Mouse (Mus musculus) liver, embryonic 16.5 days (tissue): ENCODE measurements around the gene Gm28043. TPM values are rescaled to one million over a fixed set of nuclear protein-coding genes. Genes with fewer than 3 reads are reported as not detected.
A peak's percentile ranks its signal among the peaks of the same experiment; 100 is the strongest.

Experiments used
- ATAC-seq: fragments of 200-750 bp; cut with Nextera tagmentation; 2 replicates; pipeline ENCODE4 v1.8.0; 2017; ENCODE audit warnings: low read depth, mild to moderate bottlenecking, moderate number of reproducible peaks, moderate library complexity
- H3K27ac ChIP-seq: fragments of 300-500 bp; sonication (generic); 2 replicates; pipeline ENCODE4 v1.5.1; 2014; ENCODE audit warnings: mild to moderate bottlenecking, low read length
- H3K27me3 ChIP-seq: fragments of 300-500 bp; sonication (generic); 2 replicates; pipeline ENCODE4 v1.6.1; 2014; ENCODE audit warnings: low read depth, low read length, mixed read lengths; ENCODE audit not compliant: control insufficient read depth, insufficient read depth
- H3K36me3 ChIP-seq: fragments of 300-500 bp; sonication (generic); 2 replicates; pipeline ENCODE4 v1.6.1; 2014; ENCODE audit warnings: mild to moderate bottlenecking; ENCODE audit not compliant: control insufficient read depth, insufficient read depth
- H3K4me1 ChIP-seq: fragments of 300-500 bp; sonication (generic); 2 replicates; pipeline ENCODE4 v1.6.1; 2014; ENCODE audit warnings: low read depth, low read length, mixed read lengths; ENCODE audit not compliant: control insufficient read depth
- H3K4me2 ChIP-seq: fragments of 300-500 bp; sonication (generic); 2 replicates; pipeline ENCODE4 v1.6.1; 2014; ENCODE audit warnings: low read depth, low read length, mixed read lengths
- H3K4me3 ChIP-seq: fragments of 300-500 bp; sonication (generic); 2 replicates; pipeline ENCODE4 v1.5.1; 2014; ENCODE audit warnings: low read depth, mild to moderate bottlenecking, low read length
- H3K9ac ChIP-seq: fragments of 300-500 bp; sonication (generic); 2 replicates; pipeline ENCODE4 v1.6.1; 2014; ENCODE audit warnings: low read depth, low read length
- H3K9me3 ChIP-seq: fragments of 300-500 bp; sonication (generic); replicated peaks from 2 replicates; pipeline ENCODE4 v1.6.1; 2016; ENCODE audit warnings: low read length; ENCODE audit not compliant: control insufficient read depth
- WGBS: fragments of 180-500 bp; shearing (Covaris S2); extraction: QIAGEN DNeasy Blood & Tissue Kit; methylation state at CpG from one replicate; pipeline ENCODE4 v1.1.7; 2014; ENCODE audit not compliant: insufficient replicate concordance; 5-methylcytosine and 5-hydroxymethylcytosine counted together
- polyA plus RNA-seq: library from polyadenylated mRNA; unstranded; fragments of >200 nt; fragmentation: Nextera tagmentation; extraction: Ambion mirVana; gene quantifications from 2 replicates; pipeline ENCODE4 v1.2.1, GENCODE M21; 2015

The Gm28043 gene
- polyA plus RNA-seq = 1.3 TPM in 2 replicates

DNA sequence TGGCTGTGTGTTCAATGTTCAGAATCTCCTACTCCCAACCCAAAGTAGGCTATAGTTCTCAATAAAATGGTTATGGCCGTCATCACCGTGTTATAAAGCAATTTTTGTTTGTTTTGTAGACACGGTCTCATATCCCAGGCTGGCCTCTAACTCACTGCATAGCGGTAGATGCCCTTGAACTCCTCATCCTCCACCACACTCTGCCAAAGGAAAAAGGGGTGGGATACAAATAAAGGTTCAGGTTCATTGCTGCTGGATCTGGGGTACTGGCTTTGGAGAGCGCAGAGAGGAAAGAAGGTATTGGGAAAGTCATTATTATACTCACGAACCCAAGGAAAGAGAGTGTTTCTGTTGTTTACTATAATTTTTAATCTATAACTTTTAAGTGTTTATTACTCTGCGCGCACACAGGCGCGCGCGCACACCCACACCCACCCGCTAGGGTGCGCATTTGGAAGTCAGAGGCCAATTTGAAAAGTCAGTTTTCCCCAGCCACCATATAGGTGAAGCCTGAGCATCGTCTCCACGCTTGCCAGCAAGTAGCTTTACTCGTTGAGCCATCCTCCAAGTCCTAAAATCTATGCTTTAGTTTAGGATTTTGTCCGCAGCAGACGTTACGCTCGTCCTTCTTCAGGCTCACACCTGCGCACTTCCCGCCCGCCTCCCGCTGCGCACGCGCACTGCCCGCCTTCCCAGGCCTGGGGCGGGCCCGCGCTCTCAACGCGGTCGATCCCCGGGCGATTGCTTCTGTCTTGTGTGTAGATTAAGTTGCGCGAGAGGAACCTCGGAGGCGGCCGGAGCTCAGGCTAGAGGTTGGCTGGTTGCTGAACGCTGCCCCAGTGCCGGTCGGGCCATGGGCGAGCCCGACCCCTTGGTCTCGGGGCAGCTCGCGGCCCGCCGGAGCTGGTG lies at the start of gene Gm28043, which contains the start of gene Rnf8:
TSS of gene Gm28043 (plus strand) at position 762 of the 909 bp plus-strand sequence.
TSS of gene Rnf8 (plus strand) at position 676 of the 909 bp plus-strand sequence.
- under 1% methylated on average over 52 of the region's 52 CpGs for WGBS
- Histone ChIP-seq H3K36me3 (peaks cover 2% of the 10 kb centered on the region; the same call in 1 of the 2 replicates), H3K27me3 (no peaks in the 10 kb centered on the region), H3K9me3 (no peaks in the 10 kb centered on the region), H3K4me2 (peak within 1 kb of the TSS; percentile 57), H3K4me3 (peak within 1 kb of the TSS; percentile 93), H3K27ac (peak within 1 kb of the TSS; percentile 93), H3K9ac (peak within 1 kb of the TSS; percentile 99), H3K4me1 (peaks cover 20% of the 10 kb centered on the region)
- peak; percentile 96 for ATAC-seq

DNA sequence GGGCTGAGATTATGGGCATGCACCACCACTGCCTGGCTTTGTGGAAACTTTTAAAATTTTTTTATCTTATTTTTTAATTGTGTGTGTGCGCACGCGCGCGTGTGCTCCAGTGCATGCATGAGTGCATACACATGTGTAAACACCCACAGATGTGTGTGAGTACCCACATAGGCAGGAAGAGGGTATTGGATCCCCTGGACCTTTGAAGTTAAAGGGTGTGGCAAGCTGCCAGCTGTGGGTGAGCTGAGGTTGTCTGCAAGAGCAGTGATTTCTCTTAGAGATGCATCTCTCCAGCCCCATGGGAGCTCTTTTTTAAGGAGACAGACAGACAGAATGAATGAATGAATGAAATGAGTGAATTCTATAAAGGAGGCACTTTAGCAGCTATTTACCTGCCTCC lies 49.2 kb upstream of the Gm28043 start:
- Histone ChIP-seq H3K27me3 (no peaks in the 10 kb centered on the region), H3K9ac (no peak overlapping the region), H3K4me2 (no peak overlapping the region), H3K36me3 (no peaks in the 10 kb centered on the region; the same call in 1 of the 2 replicates), H3K27ac (no peak overlapping the region), H3K4me3 (no peak overlapping the region), H3K9me3 (no peaks in the 10 kb centered on the region), H3K4me1 (no peaks in the 10 kb centered on the region)
- WGBS = 97% methylated on average over 5 of the region's 5 CpGs
- ATAC-seq = no peak

DNA sequence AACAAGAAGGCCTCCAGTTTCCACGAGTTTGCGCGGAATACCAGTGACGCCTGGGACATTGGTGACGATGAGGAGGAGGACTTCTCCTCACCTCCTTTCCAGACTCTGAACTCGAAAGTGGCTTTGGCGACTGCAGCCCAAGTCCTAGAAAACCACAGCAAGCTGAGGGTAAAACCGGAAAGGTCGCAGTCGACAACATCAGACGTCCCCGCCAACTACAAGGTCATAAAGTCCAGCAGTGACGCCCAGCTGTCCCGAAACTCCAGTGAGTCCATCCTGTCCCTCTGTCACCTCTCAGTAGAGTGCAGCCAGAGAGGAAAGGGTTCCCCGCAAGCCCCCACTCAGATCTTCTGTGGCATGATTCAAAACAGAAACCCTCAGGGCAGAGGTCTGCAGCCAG lies 46.2 kb upstream of the Gm28043 start:
- no peak for ATAC-seq
- Histone ChIP-seq H3K36me3 (peaks cover 5% of the 10 kb centered on the region; the same call in 1 of the 2 replicates), H3K27me3 (no peaks in the 10 kb centered on the region), H3K9me3 (no peaks in the 10 kb centered on the region), H3K4me3 (no peak overlapping the region), H3K4me2 (no peak overlapping the region), H3K9ac (no peak overlapping the region), H3K4me1 (no peaks in the 10 kb centered on the region), H3K27ac (no peak overlapping the region)
- 81% methylated on average over 15 of the region's 15 CpGs for WGBS

DNA sequence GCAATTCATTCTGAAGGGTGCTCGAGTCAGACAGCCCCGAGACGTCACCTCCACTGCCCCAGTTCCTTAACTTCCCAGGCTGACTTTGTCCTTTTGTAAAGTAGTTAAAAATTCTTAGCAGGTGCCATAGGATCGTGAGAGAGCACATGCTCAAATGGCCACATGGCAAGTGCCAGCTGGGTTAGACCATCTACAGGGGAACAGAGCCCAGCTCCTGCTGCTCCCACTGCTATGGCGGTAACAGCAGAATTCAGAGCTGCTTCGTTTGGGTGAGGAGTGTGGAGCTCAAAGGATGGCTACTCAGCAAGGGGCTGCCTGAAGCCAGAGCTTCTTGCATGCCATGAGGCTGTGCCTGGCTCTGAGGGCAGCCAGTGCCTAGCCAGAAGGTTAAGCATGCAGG lies 44.8 kb upstream of the Gm28043 start:
- Histone ChIP-seq H3K9me3 (no peaks in the 10 kb centered on the region), H3K27me3 (no peaks in the 10 kb centered on the region), H3K36me3 (peaks cover 5% of the 10 kb centered on the region; the same call in 1 of the 2 replicates), H3K4me3 (no peak overlapping the region), H3K4me1 (no peaks in the 10 kb centered on the region), H3K9ac (no peak overlapping the region), H3K4me2 (no peak overlapping the region), H3K27ac (no peak overlapping the region)
- no peak for ATAC-seq
- 75% methylated on average over 6 of the region's 6 CpGs for WGBS

DNA sequence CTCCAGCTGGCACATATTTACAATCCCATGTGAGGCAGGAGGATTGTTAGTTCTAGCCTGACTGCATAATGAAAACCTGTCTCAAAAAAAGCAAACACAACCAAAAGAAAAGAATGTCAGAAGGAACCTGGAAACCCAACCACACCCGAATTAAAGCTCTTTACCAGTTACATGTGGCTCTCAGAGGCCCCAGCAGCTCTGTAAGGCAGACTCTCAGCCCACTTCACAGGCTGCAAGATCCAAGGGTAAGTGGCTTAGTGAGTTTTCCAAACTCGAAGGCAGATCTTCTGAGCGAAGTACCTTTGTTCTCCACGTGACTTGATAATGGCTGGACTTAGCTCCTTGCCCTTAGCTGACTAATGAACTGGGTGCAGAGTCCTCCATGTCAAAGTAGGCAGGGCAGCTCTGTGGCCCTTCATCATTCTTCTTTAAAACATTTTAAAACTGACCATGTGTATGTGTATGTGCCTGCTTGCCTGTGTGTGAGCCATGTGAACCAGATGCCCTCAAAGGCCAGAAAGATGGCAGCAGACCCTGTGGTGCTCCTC lies 35.0 kb upstream of the Gm28043 start:
- no peak for ATAC-seq
- no peak overlapping the region for H3K4me2 ChIP-seq
- no peak overlapping the region for H3K9ac ChIP-seq
- H3K4me3 ChIP-seq = no peak overlapping the region
- no peaks in the 10 kb centered on the region for H3K36me3 ChIP-seq
- 73% methylated on average over 4 of the region's 4 CpGs for WGBS
- H3K9me3 ChIP-seq = no peaks in the 10 kb centered on the region
- H3K27ac ChIP-seq = no peak overlapping the region
- no peaks in the 10 kb centered on the region for H3K27me3 ChIP-seq
- no peaks in the 10 kb centered on the region; the same call in 1 of the 2 replicates for H3K4me1 ChIP-seq

DNA sequence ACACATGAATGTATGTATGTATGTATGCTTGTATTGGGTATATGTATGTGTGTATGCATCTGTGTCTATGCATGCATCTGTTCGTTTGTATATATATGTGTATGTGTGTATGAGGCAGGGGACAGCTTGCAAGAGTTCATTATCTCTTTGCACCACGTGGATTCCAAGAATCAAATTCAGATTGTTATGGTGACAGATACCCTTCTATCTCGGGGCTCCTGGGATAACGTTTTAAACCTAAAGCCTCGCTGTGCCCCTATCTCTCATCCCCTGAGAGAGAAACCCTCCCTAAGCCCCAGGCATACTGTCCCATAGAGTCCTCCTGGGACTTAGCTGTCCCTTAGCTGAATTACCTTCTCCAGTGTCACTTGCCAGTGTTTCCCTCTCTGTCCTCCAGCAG lies 31.1 kb upstream of the Gm28043 start:
- H3K9ac ChIP-seq = no peak overlapping the region
- no peak overlapping the region for H3K27ac ChIP-seq
- WGBS = 16% methylated on average over 5 of the region's 5 CpGs
- no peaks in the 10 kb centered on the region for H3K9me3 ChIP-seq
- ATAC-seq = 0 out of 2 replicates have a peak, but pooled peaks have one; percentile 54
- no peaks in the 10 kb centered on the region; the same call in 1 of the 2 replicates for H3K4me1 ChIP-seq
- no peaks in the 10 kb centered on the region for H3K36me3 ChIP-seq
- H3K27me3 ChIP-seq = no peaks in the 10 kb centered on the region
- no peak overlapping the region for H3K4me2 ChIP-seq
- no peak overlapping the region for H3K4me3 ChIP-seq

DNA sequence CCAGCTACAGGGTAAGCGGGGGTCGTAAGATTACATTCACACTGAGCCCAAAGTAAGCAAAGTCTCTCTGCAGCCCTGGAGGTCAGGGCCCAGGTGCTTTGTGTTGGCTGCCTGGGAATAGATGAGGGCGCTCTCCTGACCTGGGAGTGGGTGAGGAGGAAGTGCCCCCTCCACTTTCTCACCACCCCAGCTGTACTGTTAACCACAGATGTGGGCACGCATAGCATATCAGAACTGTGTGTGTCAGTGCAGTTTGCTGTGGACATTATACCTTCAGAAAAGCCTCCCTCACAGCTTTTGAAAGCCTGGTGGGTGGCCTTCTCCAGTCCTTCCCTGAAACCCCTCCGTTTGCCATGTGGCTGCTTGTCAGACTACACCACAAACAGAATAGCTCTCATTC lies 30.4 kb upstream of the Gm28043 start:
- Histone ChIP-seq H3K9ac (no peak overlapping the region), H3K4me3 (no peak overlapping the region), H3K4me2 (no peak overlapping the region), H3K27me3 (no peaks in the 10 kb centered on the region), H3K27ac (no peak overlapping the region), H3K36me3 (no peaks in the 10 kb centered on the region), H3K4me1 (no peaks in the 10 kb centered on the region; the same call in 1 of the 2 replicates), H3K9me3 (no peaks in the 10 kb centered on the region)
- no peak for ATAC-seq
- 47% methylated on average over 5 of the region's 5 CpGs for WGBS

DNA sequence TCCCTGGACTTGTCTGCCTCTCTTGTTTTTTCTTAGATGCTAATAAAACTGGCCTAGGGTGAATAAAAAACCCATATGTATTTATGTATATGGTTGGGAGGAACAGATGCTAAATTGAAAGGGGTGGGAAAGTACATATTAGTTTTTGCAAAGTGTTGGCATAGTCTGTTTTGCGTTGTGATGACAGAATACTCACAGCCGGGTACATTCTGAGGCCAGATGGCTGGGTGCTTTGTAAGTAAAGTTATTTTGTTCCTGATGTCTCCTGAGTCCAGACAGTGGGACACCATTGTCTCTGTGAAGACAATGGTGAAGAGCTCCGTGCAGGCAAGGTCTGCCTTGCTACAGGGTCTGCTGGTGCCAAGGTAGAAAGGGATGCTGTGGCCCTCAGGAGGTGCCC lies 29.9 kb upstream of the Gm28043 start:
- no peaks in the 10 kb centered on the region; the same call in 1 of the 2 replicates for H3K4me1 ChIP-seq
- no peaks in the 10 kb centered on the region for H3K36me3 ChIP-seq
- H3K9ac ChIP-seq = no peak overlapping the region
- H3K9me3 ChIP-seq = no peaks in the 10 kb centered on the region
- no peak overlapping the region for H3K4me2 ChIP-seq
- no peak overlapping the region for H3K4me3 ChIP-seq
- H3K27ac ChIP-seq = no peak overlapping the region
- 66% methylated on average over 3 of the region's 3 CpGs for WGBS
- H3K27me3 ChIP-seq = no peaks in the 10 kb centered on the region
- no peak for ATAC-seq

DNA sequence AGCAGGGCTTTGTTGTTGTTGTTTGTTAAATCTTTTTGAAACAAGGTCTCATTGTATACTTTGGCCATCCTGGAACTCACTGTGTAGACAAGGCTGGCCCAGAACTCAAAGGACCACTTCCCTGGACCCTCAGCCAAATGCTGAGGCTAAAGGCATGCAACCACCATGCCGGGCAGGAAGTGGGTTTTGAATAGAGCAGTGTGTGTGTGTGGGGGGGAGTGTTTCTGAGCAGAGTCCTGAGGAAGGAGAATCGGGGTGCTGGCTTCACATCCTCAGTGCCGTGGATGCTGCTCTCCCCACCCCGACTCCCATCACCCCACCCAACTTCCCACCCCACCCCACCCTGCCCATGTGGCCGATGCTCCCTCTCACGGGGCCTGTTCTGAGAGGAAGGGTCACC lies 29.2 kb upstream of the Gm28043 start:
- Histone ChIP-seq H3K9ac (no peak overlapping the region), H3K9me3 (no peaks in the 10 kb centered on the region), H3K27me3 (no peaks in the 10 kb centered on the region), H3K4me2 (no peak overlapping the region), H3K4me3 (no peak overlapping the region), H3K4me1 (no peaks in the 10 kb centered on the region; the same call in 1 of the 2 replicates), H3K36me3 (no peaks in the 10 kb centered on the region), H3K27ac (no peak overlapping the region)
- no peak for ATAC-seq
- WGBS = 51% methylated on average over 6 of the region's 6 CpGs
